Mouse (Mus musculus): ENCODE measurements around the gene Scnn1g.

DNA sequence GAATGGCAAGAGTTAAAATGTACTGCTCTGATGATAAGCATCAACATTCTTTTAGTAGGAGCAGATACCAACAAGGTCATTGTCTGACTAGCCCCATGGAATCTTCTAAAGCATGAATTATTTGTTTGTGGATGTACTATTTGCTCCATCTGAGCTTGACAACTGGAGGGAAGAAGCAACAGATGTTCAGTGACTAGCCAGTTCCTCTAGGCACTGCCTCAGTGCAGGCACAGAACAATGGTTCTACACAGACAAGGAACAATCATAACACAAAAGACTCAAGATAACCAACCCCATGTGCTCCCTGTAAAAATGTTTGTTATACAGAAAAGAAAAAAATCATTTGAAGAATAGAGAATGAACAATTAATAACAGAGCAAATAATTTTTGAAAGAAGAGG lies 37.1 kb upstream of the Scnn1g start:
- TF ChIP-seq CTCF (IDR thresholded peaks at IDR 0.05; ENCODE audit: borderline replicate concordance, extremely low read depth, insufficient read depth, insufficient read length) (no peak), POLR2A (IDR thresholded peaks at IDR 0.05; ENCODE audit: borderline replicate concordance, extremely low read depth, insufficient read depth, insufficient read length, poor library complexity, severe bottlenecking) (no peak)

Measured in brain, embryonic 14.5 days (tissue).